Mouse (Mus musculus) heart, embryonic 13.5 days (tissue): ENCODE measurements around the gene Dgkz. TPM values are rescaled to one million over a fixed set of nuclear protein-coding genes. Genes with fewer than 3 reads are reported as not detected.

Experiments used
- ATAC-seq: fragments of 200-750 bp; cut with Nextera tagmentation; 2 replicates; pipeline ENCODE4 v1.8.0; 2017; ENCODE audit warnings: moderate TSS enrichment; ENCODE audit not compliant: insufficient number of reproducible peaks, low FRiP score, low TSS enrichment; ENCODE audit errors: extremely low read depth
- H3K27ac ChIP-seq: fragments of 300-500 bp; sonication (generic); replicated peaks from 2 replicates; pipeline ENCODE4 v1.5.1; 2015; ENCODE audit warnings: moderate library complexity, mild to moderate bottlenecking, inconsistent platforms
- H3K27me3 ChIP-seq: fragments of 300-500 bp; sonication (generic); replicated peaks from 2 replicates; pipeline ENCODE4 v1.6.1; 2015; ENCODE audit warnings: mild to moderate bottlenecking, inconsistent platforms
- H3K36me3 ChIP-seq: fragments of 300-500 bp; sonication (generic); 2 replicates; pipeline ENCODE4 v1.6.1; 2015; ENCODE audit warnings: mild to moderate bottlenecking, inconsistent platforms
- H3K4me1 ChIP-seq: fragments of 300-500 bp; sonication (generic); 2 replicates; pipeline ENCODE4 v1.6.1; 2015; ENCODE audit warnings: inconsistent platforms
- H3K4me2 ChIP-seq: fragments of 300-500 bp; sonication (generic); 2 replicates; pipeline ENCODE4 v1.6.1; 2015; ENCODE audit warnings: inconsistent platforms, mild to moderate bottlenecking, moderate library complexity
- H3K4me3 ChIP-seq: fragments of 300-500 bp; sonication (generic); 2 replicates; pipeline ENCODE4 v1.5.1; 2015; ENCODE audit warnings: moderate library complexity, mild to moderate bottlenecking, inconsistent platforms
- H3K9ac ChIP-seq: fragments of 300-500 bp; sonication (generic); 2 replicates; pipeline ENCODE4 v1.6.1; 2015; ENCODE audit warnings: inconsistent platforms, mild to moderate bottlenecking, moderate library complexity
- H3K9me3 ChIP-seq: fragments of 300-500 bp; sonication (generic); 2 replicates; pipeline ENCODE4 v1.6.1; 2016; ENCODE audit warnings: inconsistent platforms
- WGBS: fragments of 180-500 bp; shearing (Covaris S2); methylation state at CpG from one replicate; pipeline ENCODE4 v1.1.7; 2015; ENCODE audit warnings: mixed read lengths; 5-methylcytosine and 5-hydroxymethylcytosine counted together
- polyA plus RNA-seq: library from polyadenylated mRNA; unstranded; fragments of >200 nt; fragmentation: Nextera tagmentation; extraction: Ambion mirVana; gene quantifications from 2 replicates; pipeline ENCODE4 v1.2.1, GENCODE M21; 2015

Dgkz gene
- polyA plus RNA-seq, 1 experiment from 2014 or later = 43.4 TPM

DNA sequence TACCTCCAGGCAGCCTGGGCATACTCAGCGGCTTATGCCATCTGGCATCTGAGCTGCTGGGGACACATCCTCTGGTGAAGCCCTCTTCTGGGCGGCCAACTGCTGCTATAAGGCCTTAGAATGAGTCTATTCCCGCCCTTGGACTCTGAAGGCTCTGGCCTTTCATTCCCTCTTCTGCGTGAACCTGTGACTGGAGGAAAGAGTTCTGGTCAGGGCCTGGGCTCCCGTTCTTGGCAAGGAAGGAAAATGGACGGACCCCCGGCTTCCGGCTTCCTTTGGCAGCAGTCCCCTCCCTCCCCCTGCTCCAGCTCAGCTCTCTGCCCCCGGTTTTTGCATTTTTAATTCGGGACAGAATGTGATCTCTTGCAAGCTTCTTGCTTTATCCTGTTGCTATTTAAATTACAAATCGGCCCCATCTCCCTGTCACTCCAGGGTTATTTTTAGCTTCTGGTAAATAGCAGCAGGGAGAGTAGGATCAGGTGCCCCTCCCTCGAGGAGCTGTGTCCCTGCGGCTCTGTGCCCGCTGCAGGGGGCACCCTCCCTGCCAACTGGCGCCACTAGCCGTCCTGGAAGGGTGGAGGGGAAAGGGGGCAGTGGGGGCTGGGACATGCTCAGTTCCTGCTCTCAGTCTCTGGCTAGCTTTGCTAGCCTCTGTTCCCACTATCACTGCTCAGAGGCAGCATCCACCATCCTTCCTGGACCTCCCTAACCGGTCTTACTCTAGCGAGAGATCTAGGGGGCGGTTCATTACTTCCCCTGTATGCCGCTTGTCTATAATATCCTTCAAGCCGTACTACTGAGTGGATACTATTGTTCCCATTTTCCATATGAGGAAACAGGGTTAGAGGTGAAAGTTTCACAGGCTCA, 4.2 kb downstream of the Dgkz start:
- Histone ChIP-seq H3K9me3 (no peaks in the 10 kb centered on the region), H3K36me3 (no peaks in the 10 kb centered on the region), H3K27me3 (peaks cover 34% of the 10 kb centered on the region), H3K4me3 (peak overlapping the region; percentile 21; the same call in 1 of the 2 replicates), H3K9ac (peak overlapping the region; percentile 65), H3K27ac (peak overlapping the region; percentile 88), H3K4me2 (peak overlapping the region; percentile 61), H3K4me1 (peaks cover 46% of the 10 kb centered on the region)
- peak; percentile 12; the same call in 1 of the 2 replicates for ATAC-seq
- 11% methylated on average over 21 of the region's 21 CpGs for WGBS

DNA sequence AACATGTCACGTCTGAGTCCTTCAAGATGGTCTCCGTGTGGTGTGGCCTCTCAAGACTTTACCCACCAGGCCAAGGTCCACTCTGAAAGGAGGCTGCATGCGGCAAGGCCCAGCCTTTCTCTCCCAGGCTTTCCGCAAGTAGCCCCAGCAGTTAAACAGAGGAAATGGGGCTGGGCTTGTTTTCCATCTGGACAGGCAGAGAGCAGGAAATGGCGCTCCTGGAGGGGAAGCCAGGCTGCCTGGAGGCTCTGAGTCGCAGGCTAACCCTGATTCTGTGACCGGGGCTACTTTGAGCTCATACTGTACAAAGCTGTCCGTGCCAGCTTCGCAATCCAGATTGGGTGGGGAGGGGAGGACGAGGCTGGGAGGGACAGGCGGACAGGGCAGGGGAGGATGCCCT, 7.7 kb downstream of the Dgkz start:
- H3K9me3 ChIP-seq = no peaks in the 10 kb centered on the region
- no peak for ATAC-seq
- H3K27ac ChIP-seq = peak overlapping the region; percentile 83
- H3K9ac ChIP-seq = peak overlapping the region; percentile 63
- 45% methylated on average over 11 of the region's 11 CpGs for WGBS
- peaks cover 54% of the 10 kb centered on the region for H3K4me1 ChIP-seq
- H3K4me2 ChIP-seq = no peak overlapping the region
- no peaks in the 10 kb centered on the region for H3K36me3 ChIP-seq
- no peaks in the 10 kb centered on the region for H3K27me3 ChIP-seq
- no peak overlapping the region for H3K4me3 ChIP-seq

GRCm38 (mm10) chr2:91966367-91966766, 9.3 kb downstream of the Dgkz start:
- no peak overlapping the region for H3K27ac ChIP-seq
- H3K9me3 ChIP-seq = no peaks in the 10 kb centered on the region
- WGBS = 82% methylated on average over 5 of the region's 5 CpGs
- no peaks in the 10 kb centered on the region for H3K27me3 ChIP-seq
- H3K4me3 ChIP-seq = no peak overlapping the region
- H3K4me2 ChIP-seq = no peak overlapping the region
- H3K4me1 ChIP-seq = peaks cover 56% of the 10 kb centered on the region
- no peaks in the 10 kb centered on the region for H3K36me3 ChIP-seq
- H3K9ac ChIP-seq = no peak overlapping the region
- no peak for ATAC-seq

DNA sequence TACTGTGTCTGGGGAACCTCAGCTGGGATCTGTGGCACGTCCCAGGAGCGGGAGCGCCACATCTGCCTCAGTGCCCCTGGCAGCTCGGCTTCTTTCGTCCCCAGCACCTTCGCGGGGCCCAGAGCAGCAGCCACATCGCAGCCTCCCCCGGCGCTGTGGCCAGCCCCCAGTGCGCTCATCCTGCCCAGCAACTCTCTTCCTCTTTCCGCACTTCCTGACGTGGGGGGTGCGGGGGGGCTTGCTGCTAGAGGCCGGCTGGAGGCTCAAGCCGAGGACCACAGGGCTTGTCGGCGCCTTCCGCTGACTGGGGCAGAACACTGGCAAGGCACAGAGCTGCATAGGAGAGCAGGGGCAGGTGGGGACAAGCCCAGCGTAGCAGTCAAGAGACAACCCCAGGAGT, 10.2 kb downstream of the Dgkz start:
- peak overlapping the region; percentile 80 for H3K9ac ChIP-seq
- peaks cover 55% of the 10 kb centered on the region for H3K4me1 ChIP-seq
- peak overlapping the region; percentile 95 for H3K4me3 ChIP-seq
- no peak for ATAC-seq
- no peaks in the 10 kb centered on the region for H3K36me3 ChIP-seq
- H3K27me3 ChIP-seq = no peaks in the 10 kb centered on the region
- peak overlapping the region; percentile 99 for H3K4me2 ChIP-seq
- WGBS = 7% methylated on average over 20 of the region's 20 CpGs
- H3K27ac ChIP-seq = peak overlapping the region; percentile 84
- no peaks in the 10 kb centered on the region for H3K9me3 ChIP-seq

DNA sequence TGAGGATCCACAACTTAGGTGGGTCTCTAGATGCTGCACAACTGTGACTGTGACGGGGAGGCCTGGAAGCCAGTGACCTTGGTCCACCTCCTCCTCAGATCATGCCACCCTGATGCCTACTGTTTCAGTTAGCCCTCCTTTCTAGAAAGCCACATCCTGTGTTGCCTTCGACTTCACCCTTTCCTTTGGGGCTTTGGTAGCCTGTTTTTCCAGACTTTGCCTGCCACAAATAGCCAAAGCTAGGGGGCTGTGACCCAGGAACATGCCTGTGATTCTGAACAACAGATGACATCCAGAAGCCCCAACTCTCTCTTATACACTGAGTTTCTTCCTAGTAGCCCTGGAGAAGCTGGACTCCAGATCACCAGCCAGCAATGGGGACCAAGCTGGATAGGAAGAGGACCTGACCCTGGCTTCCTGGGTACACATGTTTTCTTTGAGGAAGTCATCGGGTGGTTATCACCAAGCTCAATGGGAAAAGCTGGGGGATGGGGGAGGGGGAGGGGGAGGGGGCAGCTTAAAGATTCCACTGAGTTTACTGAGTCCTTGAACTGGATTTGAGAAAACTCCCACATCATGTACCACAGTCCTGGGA, 11.0 kb downstream of the Dgkz start:
- peaks cover 4% of the 10 kb centered on the region; the same call in 1 of the 2 replicates for H3K36me3 ChIP-seq
- peak overlapping the region; percentile 80 for H3K9ac ChIP-seq
- H3K4me1 ChIP-seq = peaks cover 62% of the 10 kb centered on the region
- peak overlapping the region; percentile 95 for H3K4me3 ChIP-seq
- H3K4me2 ChIP-seq = peak overlapping the region; percentile 99
- H3K9me3 ChIP-seq = no peaks in the 10 kb centered on the region
- H3K27ac ChIP-seq = peak overlapping the region; percentile 84
- 48% methylated on average over 3 of the region's 3 CpGs for WGBS
- no peak for ATAC-seq
- no peaks in the 10 kb centered on the region for H3K27me3 ChIP-seq

DNA sequence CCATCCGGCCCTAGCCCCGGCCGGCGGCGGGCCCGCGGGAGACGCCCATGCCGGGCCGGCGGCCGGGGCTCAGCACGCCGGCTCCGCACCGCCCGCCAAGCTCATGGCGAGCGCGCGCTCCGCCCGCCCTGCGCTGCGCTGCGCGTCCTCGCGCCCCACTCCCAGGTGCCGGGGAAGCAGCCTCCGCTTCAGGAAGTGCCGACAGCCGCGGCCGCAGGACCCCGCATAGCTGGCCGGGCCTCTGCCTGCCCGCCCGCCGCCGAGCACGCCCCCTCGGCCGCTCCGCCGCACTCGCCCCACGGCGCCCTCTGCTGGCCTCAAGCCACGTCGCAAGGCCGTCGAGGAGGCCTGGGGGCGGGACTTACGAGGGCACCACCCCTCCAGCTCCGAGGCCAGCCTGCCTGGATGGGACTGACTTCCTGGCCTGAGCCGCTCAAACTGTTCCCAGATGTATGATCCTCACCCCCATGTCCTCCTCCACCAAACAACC, 12.2 kb downstream of the Dgkz start:
- Histone ChIP-seq H3K4me3 (peak overlapping the region; percentile 95), H3K4me1 (peaks cover 74% of the 10 kb centered on the region)
- under 1% methylated on average over 44 of the region's 57 CpGs for WGBS

GRCm38 (mm10) chr2:91962864-91963401, 12.7 kb downstream of the Dgkz start:
- peak overlapping the region; percentile 95 for H3K4me3 ChIP-seq
- H3K9me3 ChIP-seq = no peaks in the 10 kb centered on the region
- WGBS = under 1% methylated on average over 39 of the region's 39 CpGs
- peak; percentile 8; the same call in 1 of the 2 replicates for ATAC-seq
- H3K36me3 ChIP-seq = peaks cover 8% of the 10 kb centered on the region; the same call in 1 of the 2 replicates
- H3K9ac ChIP-seq = peak overlapping the region; percentile 98
- H3K4me2 ChIP-seq = peak overlapping the region; percentile 99
- no peaks in the 10 kb centered on the region for H3K27me3 ChIP-seq
- H3K27ac ChIP-seq = peak overlapping the region; percentile 84
- peaks cover 74% of the 10 kb centered on the region for H3K4me1 ChIP-seq

More for the DNA sequence above, 12.2 kb downstream of the Dgkz start:
- Histone ChIP-seq H3K4me2 (peak overlapping the region; percentile 99), H3K9ac (peak overlapping the region; percentile 98), H3K36me3 (peaks cover 7% of the 10 kb centered on the region; the same call in 1 of the 2 replicates), H3K27me3 (no peaks in the 10 kb centered on the region), H3K27ac (peak overlapping the region; percentile 84), H3K9me3 (no peaks in the 10 kb centered on the region)
- ATAC-seq = peak; percentile 81

- H3K9ac ChIP-seq = peak overlapping the region; percentile 98
- peak overlapping the region; percentile 95 for H3K4me3 ChIP-seq
- ATAC-seq = no peak
- peaks cover 8% of the 10 kb centered on the region; the same call in 1 of the 2 replicates for H3K36me3 ChIP-seq
- peaks cover 80% of the 10 kb centered on the region for H3K4me1 ChIP-seq
- H3K4me2 ChIP-seq = peak overlapping the region; percentile 99
- H3K9me3 ChIP-seq = no peaks in the 10 kb centered on the region
- WGBS = 46% methylated on average over 4 of the region's 4 CpGs
- peak overlapping the region; percentile 84; the same call in 1 of the 2 replicates for H3K27ac ChIP-seq
- no peaks in the 10 kb centered on the region for H3K27me3 ChIP-seq
These were observed 13.5 kb downstream of the Dgkz start for GRCm38 (mm10) chr2:91961901-91962761.

DNA sequence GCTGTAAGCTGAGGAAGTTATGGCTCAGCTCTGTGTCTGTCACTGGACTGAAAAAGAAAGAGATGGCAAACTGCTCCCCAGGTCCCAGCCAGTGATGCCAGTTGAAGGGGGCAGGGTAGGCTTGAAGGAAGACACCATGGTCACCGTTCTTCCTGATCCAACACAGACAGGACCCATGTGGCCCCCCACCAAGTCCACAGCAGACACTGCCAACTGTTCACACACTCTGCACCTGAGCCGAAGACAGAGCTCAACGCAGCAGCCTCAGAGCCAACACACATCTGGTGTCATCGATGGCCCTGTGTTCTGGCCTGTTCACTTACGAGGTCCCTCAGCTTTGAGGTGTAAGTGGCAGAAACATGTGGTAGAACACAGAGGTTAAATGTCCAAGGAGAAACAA, 15.2 kb downstream of the Dgkz start:
- no peak overlapping the region for H3K27ac ChIP-seq
- H3K36me3 ChIP-seq = peaks cover 8% of the 10 kb centered on the region; the same call in 1 of the 2 replicates
- H3K4me3 ChIP-seq = no peak overlapping the region
- H3K27me3 ChIP-seq = no peaks in the 10 kb centered on the region
- peaks cover 91% of the 10 kb centered on the region for H3K4me1 ChIP-seq
- H3K9ac ChIP-seq = peak overlapping the region; percentile 70; the same call in 1 of the 2 replicates
- ATAC-seq = no peak
- H3K9me3 ChIP-seq = no peaks in the 10 kb centered on the region
- no peak overlapping the region for H3K4me2 ChIP-seq
- 85% methylated on average over 5 of the region's 5 CpGs for WGBS

DNA sequence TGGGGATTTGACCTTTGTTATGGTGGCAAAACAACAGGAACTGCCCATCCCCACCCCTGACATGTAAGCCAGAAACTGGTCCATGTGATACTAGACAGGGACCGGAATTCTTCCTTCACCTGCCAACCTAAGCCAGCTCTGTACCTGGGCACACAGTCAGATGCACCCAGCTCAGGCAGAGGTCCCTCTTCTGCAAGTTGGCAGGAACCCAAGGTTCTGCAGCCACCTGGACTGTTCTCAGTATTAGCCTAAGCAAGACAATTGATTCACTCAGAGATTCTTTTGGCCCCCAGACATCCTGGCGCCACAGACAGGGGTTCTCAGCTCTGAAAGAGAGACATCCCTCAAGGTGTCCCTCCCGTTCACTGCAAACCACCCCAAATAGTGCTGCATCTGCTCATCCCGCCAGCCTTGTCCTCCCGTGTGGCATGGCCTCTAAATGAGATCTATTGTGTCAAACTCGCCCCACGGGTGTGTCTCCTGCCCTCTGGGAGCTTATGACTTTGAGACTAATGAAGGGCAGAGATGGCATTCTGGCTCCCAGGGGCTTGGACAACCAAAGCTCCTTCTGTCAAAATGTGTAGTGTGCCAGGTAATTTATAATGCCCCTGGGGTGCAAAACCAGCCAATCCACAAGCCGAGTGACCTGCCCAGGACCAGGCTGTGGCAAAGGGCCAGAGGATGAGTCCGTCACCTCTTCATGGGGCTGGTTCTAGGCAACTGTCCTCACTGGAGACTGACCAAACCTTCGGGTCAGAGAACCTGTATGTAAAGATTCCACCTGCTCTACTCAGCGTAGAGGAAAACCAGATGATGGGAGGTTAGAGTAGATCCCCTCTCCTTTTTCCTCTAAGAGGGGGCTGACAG, 15.9 kb downstream of the Dgkz start:
- Histone ChIP-seq H3K27me3 (no peaks in the 10 kb centered on the region), H3K9ac (peak overlapping the region; percentile 70), H3K36me3 (peaks cover 8% of the 10 kb centered on the region; the same call in 1 of the 2 replicates), H3K4me2 (no peak overlapping the region), H3K4me1 (peaks cover 91% of the 10 kb centered on the region), H3K4me3 (no peak overlapping the region), H3K9me3 (no peaks in the 10 kb centered on the region), H3K27ac (peak overlapping the region; percentile 32; the same call in 1 of the 2 replicates)
- WGBS = 74% methylated on average over 11 of the region's 11 CpGs
- no peak for ATAC-seq
